Mouse (Mus musculus): ENCODE data around the gene Efcab14. TPM values are rescaled to one million over a fixed set of nuclear protein-coding genes. Genes with fewer than 3 reads are reported as not detected.

Efcab14 gene
- total and polyA plus RNA-seq, 3 experiments, result 12.9 to 23.0 (median 13.5) TPM

GRCm38 (mm10) chr4:115799981-115800380, 62.4 kb downstream of the Efcab14 start:
- dilution Hi-C loops (cut with MboI; ENCODE audit: extremely low pct_ligation_motif_present, extremely low pct_unique_long_range_greater_than_20kb, low sequenced_read_pairs), result no loop called here
- in situ Hi-C loops (cut with MboI; ENCODE audit: low pct_ligation_motif_present, low pct_unique_long_range_greater_than_20kb, low sequenced_read_pairs), result no loop called here

DNA sequence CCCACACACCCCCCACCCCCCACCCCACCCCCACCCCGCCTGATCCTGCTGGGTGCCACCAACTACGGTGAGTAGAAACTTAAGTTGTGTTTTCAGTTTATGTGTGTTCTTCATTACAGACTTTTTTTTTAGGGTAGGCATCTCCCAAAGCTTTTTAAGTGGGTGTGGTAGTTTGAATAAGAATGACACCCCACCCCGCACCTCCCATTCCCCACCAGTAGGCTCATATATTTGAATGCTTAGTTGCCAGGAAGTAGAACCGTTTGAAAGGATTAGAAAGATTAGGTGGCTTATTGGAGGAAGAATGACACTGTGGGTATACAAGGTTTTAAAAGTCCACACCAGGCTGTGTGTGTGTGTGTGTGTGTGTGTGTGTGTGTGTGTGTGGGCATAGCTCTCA, 74.8 kb downstream of the Efcab14 start:
- TF ChIP-seq POLR2AphosphoS2 (IDR thresholded peaks at IDR 0.05; ENCODE audit: low read depth, low read length) (no peak), JUND (conservative IDR thresholded peaks at IDR 0.05; ENCODE audit: low read depth, low read length) (no peak), CHD2 (IDR thresholded peaks at IDR 0.05; ENCODE audit: low read length) (no peak), ELF1 (IDR thresholded peaks at IDR 0.05; ENCODE audit: low read depth, low read length) (no peak)

More at GRCm38 (mm10) chr4:115799981-115800380, 62.4 kb downstream of the Efcab14 start:
- Histone ChIP-seq H3K4me1 (ENCODE audit: control insufficient read depth in 1 of 2, insufficient read depth in 2 of 2) (no peaks in the 10 kb centered on the region), H3K27me3 (replicated peaks) (no peaks in the 10 kb centered on the region), H3K9ac (ENCODE audit: insufficient read depth, low read depth) (no peak overlapping the region), H3K9me3 (replicated peaks; ENCODE audit: low read length) (no peaks in the 10 kb centered on the region), H3K79me2 (replicated peaks; ENCODE audit: control insufficient read depth, extremely low read depth, insufficient read depth, poor library complexity, severe bottlenecking) (no peaks in the 10 kb centered on the region), H3K36me3 (replicated peaks in 1 of 2; ENCODE audit: control insufficient read depth in 1 of 2, insufficient read depth in 1 of 2, low read length in 1 of 2) (peaks cover 52 to 77% of the 10 kb centered on the region in 2 experiments), H3K27ac (ENCODE audit: insufficient read depth, low read depth) (no peak overlapping the region), H3K4me2 (ENCODE audit: insufficient read depth, low read depth, poor library complexity, severe bottlenecking) (no peak overlapping the region), H3K4me3 (replicated peaks in 1 of 3; ENCODE audit: low read depth in 2 of 3, low read length in 2 of 3, poor library complexity in 1 of 3) (no peak overlapping the region)
- DNase-seq (ENCODE audit: extremely low read depth), result no peak
- no peak for TF ChIP-seq TCF12 (IDR thresholded peaks at IDR 0.05; ENCODE audit: low read depth, low read length)
- TF ChIP-seq ZMIZ1 (IDR thresholded peaks at IDR 0.05; ENCODE audit: low read depth, low read length), result no peak
- TF ChIP-seq CHD2 (IDR thresholded peaks at IDR 0.05; ENCODE audit: low read length), result no peak
- no peak for TF ChIP-seq MXI1 (IDR thresholded peaks at IDR 0.05; ENCODE audit: low read depth, low read length)
- no peak for TF ChIP-seq MAX (IDR thresholded peaks at IDR 0.05; ENCODE audit: low read length)
- TF ChIP-seq MAZ (IDR thresholded peaks at IDR 0.05; ENCODE audit: low read depth, low read length), result no peak
- no peak for TF ChIP-seq KAT2A (IDR thresholded peaks at IDR 0.05; ENCODE audit: insufficient replicate concordance, low read length)
- TF ChIP-seq HCFC1 (IDR thresholded peaks at IDR 0.05; ENCODE audit: low read depth, low read length), result no peak
- TF ChIP-seq ELF1 (IDR thresholded peaks at IDR 0.05; ENCODE audit: low read depth, low read length), result no peak
- no peak for TF ChIP-seq POLR2AphosphoS2 (IDR thresholded peaks at IDR 0.05; ENCODE audit: low read depth, low read length)
- no peak for TF ChIP-seq CTCF (conservative IDR thresholded peaks at IDR 0.05 in 1 of 2, IDR thresholded peaks at IDR 0.05 in 1 of 2; ENCODE audit: low read depth in 2 of 2, low read length in 2 of 2)
- TF ChIP-seq EP300 (IDR thresholded peaks at IDR 0.05; ENCODE audit: low read length), result no peak
- TF ChIP-seq TBP (conservative IDR thresholded peaks at IDR 0.05; ENCODE audit: low read depth, low read length), result no peak

DNA sequence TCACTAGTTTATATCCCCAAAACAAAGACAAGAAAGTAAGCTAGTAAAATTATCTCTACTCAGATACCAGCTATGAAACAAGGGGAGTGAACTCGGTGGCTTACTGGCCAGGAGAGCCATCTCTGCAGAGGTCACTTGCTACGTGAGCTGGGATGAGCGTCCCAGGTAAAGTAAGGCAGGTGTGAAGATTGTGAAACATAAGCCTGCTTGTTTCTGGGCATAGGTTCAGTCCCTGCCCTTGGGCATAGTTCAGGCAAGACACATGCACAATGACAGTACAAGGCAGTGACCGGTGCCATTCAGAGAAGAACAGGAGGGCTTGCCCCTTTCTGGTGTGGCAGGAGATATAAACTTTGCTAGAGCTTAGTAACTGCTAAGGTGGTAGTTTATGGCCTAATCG, 78.1 kb downstream of the Efcab14 start:
- dilution Hi-C loops (cut with MboI; ENCODE audit: extremely low pct_ligation_motif_present, extremely low pct_unique_long_range_greater_than_20kb, low sequenced_read_pairs) (no loop called here), in situ Hi-C loops (cut with MboI; ENCODE audit: low pct_ligation_motif_present, low pct_unique_long_range_greater_than_20kb, low sequenced_read_pairs) (no loop called here)
- no peak overlapping the region for H3K4me3 ChIP-seq (replicated peaks in 1 of 3; ENCODE audit: low read depth in 2 of 3, low read length in 2 of 3, poor library complexity in 1 of 3)
- peaks cover 9 to 17% of the 10 kb centered on the region in 2 experiments for H3K4me1 ChIP-seq (ENCODE audit: control insufficient read depth in 1 of 2, insufficient read depth in 2 of 2)
- H3K36me3 ChIP-seq (replicated peaks in 1 of 2; ENCODE audit: control insufficient read depth in 1 of 2, insufficient read depth in 1 of 2, low read length in 1 of 2), result peaks cover 35 to 78% of the 10 kb centered on the region in 2 experiments
- no peak overlapping the region for H3K9ac ChIP-seq (ENCODE audit: insufficient read depth, low read depth)
- TF ChIP-seq CTCF (conservative IDR thresholded peaks at IDR 0.05 in 1 of 2, IDR thresholded peaks at IDR 0.05 in 1 of 2; ENCODE audit: low read depth in 2 of 2, low read length in 2 of 2) (no peak), RAD21 (IDR thresholded peaks at IDR 0.05; ENCODE audit: low read depth, low read length) (no peak), TBP (conservative IDR thresholded peaks at IDR 0.05; ENCODE audit: low read depth, low read length) (no peak), SMC3 (IDR thresholded peaks at IDR 0.05; ENCODE audit: low read depth, low read length) (no peak), ZNF384 (IDR thresholded peaks at IDR 0.05; ENCODE audit: low read depth, low read length) (no peak), JUND (conservative IDR thresholded peaks at IDR 0.05; ENCODE audit: low read depth, low read length) (no peak), HCFC1 (IDR thresholded peaks at IDR 0.05; ENCODE audit: low read depth, low read length) (no peak), RCOR1 (conservative IDR thresholded peaks at IDR 0.05; ENCODE audit: low read depth, low read length) (no peak)
- H3K27ac ChIP-seq (ENCODE audit: insufficient read depth, low read depth), result no peak overlapping the region
- no peaks in the 10 kb centered on the region for H3K79me2 ChIP-seq (replicated peaks; ENCODE audit: control insufficient read depth, extremely low read depth, insufficient read depth, poor library complexity, severe bottlenecking)
- H3K27me3 ChIP-seq (replicated peaks), result no peaks in the 10 kb centered on the region
- no peak for DNase-seq (ENCODE audit: extremely low read depth)
- H3K9me3 ChIP-seq (replicated peaks; ENCODE audit: low read length), result no peaks in the 10 kb centered on the region
- no peak overlapping the region for H3K4me2 ChIP-seq (ENCODE audit: insufficient read depth, low read depth, poor library complexity, severe bottlenecking)

More for the DNA sequence above, 74.8 kb downstream of the Efcab14 start:
- Histone ChIP-seq H3K9ac (ENCODE audit: insufficient read depth, low read depth) (no peak overlapping the region), H3K79me2 (replicated peaks; ENCODE audit: control insufficient read depth, extremely low read depth, insufficient read depth, poor library complexity, severe bottlenecking) (no peaks in the 10 kb centered on the region), H3K4me1 (ENCODE audit: control insufficient read depth in 1 of 2, insufficient read depth in 2 of 2) (no peaks in the 10 kb centered on the region), H3K36me3 (replicated peaks in 1 of 2; ENCODE audit: control insufficient read depth in 1 of 2, insufficient read depth in 1 of 2, low read length in 1 of 2) (peaks cover 37 to 64% of the 10 kb centered on the region in 2 experiments), H3K27ac (ENCODE audit: insufficient read depth, low read depth) (no peak overlapping the region), H3K27me3 (replicated peaks) (no peaks in the 10 kb centered on the region), H3K9me3 (replicated peaks; ENCODE audit: low read length) (no peaks in the 10 kb centered on the region), H3K4me2 (ENCODE audit: insufficient read depth, low read depth, poor library complexity, severe bottlenecking) (no peak overlapping the region), H3K4me3 (replicated peaks in 1 of 3; ENCODE audit: low read depth in 2 of 3, low read length in 2 of 3, poor library complexity in 1 of 3) (no peak overlapping the region)
- dilution Hi-C loops (cut with MboI; ENCODE audit: extremely low pct_ligation_motif_present, extremely low pct_unique_long_range_greater_than_20kb, low sequenced_read_pairs), result no loop called here
- no peak for DNase-seq (ENCODE audit: extremely low read depth)
- in situ Hi-C loops (cut with MboI; ENCODE audit: low pct_ligation_motif_present, low pct_unique_long_range_greater_than_20kb, low sequenced_read_pairs), result no loop called here

All from CH12.LX (cell line).